In genomic region chr11:40734251-40734752, GRCm38 (mm10) we compare ENCODE assay signal across 8 mouse cellular contexts. TPM values are rescaled to one million over a fixed set of nuclear protein-coding genes. Genes with fewer than 3 reads are reported as not detected.
A peak's percentile ranks its signal among the peaks of the same experiment; 100 is the strongest.
DNase-seq lines count a peak whose midpoint lies in the region; ATAC-seq and TF ChIP-seq lines count a peak whose summit lies in the region.

No protein-coding gene starts in this region.

- peak overlapping the region; percentile 96 for H3K9ac ChIP-seq in limb, embryonic 14.5 days (ENCODE audit: low read depth, low read length, severe bottlenecking)
- peak overlapping the region; percentile 89 for H3K9ac ChIP-seq in stomach, postnatal 0 days (ENCODE audit: low read length)

- DNase-seq in cerebellum, adult 2 months, result no peak
- DNase-seq in cerebellum, adult 8-10 months, result no peak
- no peak for DNase-seq in spleen, adult 2 months (ENCODE audit: low read depth in 1 of 2, low spot score in 2 of 2)
- no peak for DNase-seq in spleen, postnatal 10 days (ENCODE audit: low spot score in 2 of 2)
- DNase-seq in limb, embryonic 14.5 days (ENCODE audit: low spot score), result no peak
- DNase-seq in stomach, postnatal 0 days (ENCODE audit: low spot score), result no peak
- DNase-seq in right cerebral cortex, adult 2 months (ENCODE audit: low spot score in 2 of 2), result no peak
- no peak for DNase-seq in layer of hippocampus, adult 9-10 months (ENCODE audit: low spot score)

- H3K4me1 ChIP-seq in cerebellum, adult 2 months (ENCODE audit: control insufficient read depth, insufficient read depth, low read length), result 0 out of 2 replicates have a peak, but pooled peaks cover 2% of the 10 kb centered on the region
- peaks cover 3% of the 10 kb centered on the region; the same call in 1 of the 2 replicates for H3K4me1 ChIP-seq in spleen, adult 2 months (ENCODE audit: control insufficient read depth, insufficient read depth, insufficient read length)
- H3K4me1 ChIP-seq in limb, embryonic 14.5 days (ENCODE audit: control insufficient read depth, insufficient read depth, low read length), result peaks cover 19% of the 10 kb centered on the region
- H3K4me1 ChIP-seq in stomach, postnatal 0 days (replicated peaks; ENCODE audit: control insufficient read depth, insufficient read depth), result peaks cover 3% of the 10 kb centered on the region; the same call in 1 of the 2 replicates

- 4% methylated on average over 11 of the region's 11 CpGs for WGBS in cerebellum, adult 2 months
- 5% methylated on average over 11 of the region's 11 CpGs for WGBS in spleen, adult 2 months
- WGBS in limb, embryonic 14.5 days, result 4% methylated on average over 11 of the region's 11 CpGs
- WGBS in stomach, postnatal 0 days, result 4% methylated on average over 11 of the region's 11 CpGs

- H3K4me2 ChIP-seq in limb, embryonic 14.5 days (replicated peaks; ENCODE audit: low read depth, low read length, severe bottlenecking), result peak overlapping the region; percentile 78
- H3K4me2 ChIP-seq in stomach, postnatal 0 days (replicated peaks; ENCODE audit: low read depth), result peak overlapping the region; percentile 83

- peak overlapping the region; percentile 63 for H3K4me3 ChIP-seq in cerebellum, adult 2 months (replicated peaks; ENCODE audit: insufficient read depth, low read depth, low read length)
- H3K4me3 ChIP-seq in spleen, adult 2 months (ENCODE audit: extremely low read depth, insufficient read depth, insufficient read length), result peak overlapping the region; percentile 84
- peak overlapping the region; percentile 93 for H3K4me3 ChIP-seq in limb, embryonic 14.5 days (replicated peaks; ENCODE audit: low read length)
- peak overlapping the region; percentile 84 for H3K4me3 ChIP-seq in stomach, postnatal 0 days (ENCODE audit: low read depth, low read length)

- no peak for ATAC-seq in limb, embryonic 14.5 days (ENCODE audit: low FRiP score, low read depth)
- no peak for ATAC-seq in stomach, postnatal 0 days (ENCODE audit: low FRiP score, low TSS enrichment)

- TF ChIP-seq CTCF in cerebellum, adult 2 months (IDR thresholded peaks at IDR 0.05; ENCODE audit: borderline replicate concordance, insufficient read depth, low read depth, low read length), result no peak
- no peak for TF ChIP-seq CTCF in spleen, adult 2 months (IDR thresholded peaks at IDR 0.05; ENCODE audit: extremely low read depth, insufficient read depth, insufficient read length, insufficient replicate concordance)
- TF ChIP-seq CTCF in stomach, postnatal 0 days (IDR thresholded peaks at IDR 0.05; ENCODE audit: low read depth), result no peak

- no peaks in the 10 kb centered on the region for H3K9me3 ChIP-seq in limb, embryonic 14.5 days (ENCODE audit: control insufficient read depth, low read length)
- no peaks in the 10 kb centered on the region for H3K9me3 ChIP-seq in stomach, postnatal 0 days (ENCODE audit: control insufficient read depth, low read length)

- peaks cover 10% of the 10 kb centered on the region for H3K36me3 ChIP-seq in spleen, adult 2 months (ENCODE audit: control insufficient read depth, insufficient read depth, low read length)
- peaks cover 28% of the 10 kb centered on the region for H3K36me3 ChIP-seq in limb, embryonic 14.5 days (ENCODE audit: control insufficient read depth, insufficient read depth, low read length)
- H3K36me3 ChIP-seq in stomach, postnatal 0 days (ENCODE audit: control insufficient read depth, insufficient read depth, low read length), result peaks cover 9% of the 10 kb centered on the region; the same call in 1 of the 2 replicates

- no peak for TF ChIP-seq POLR2A in cerebellum, adult 2 months (IDR thresholded peaks at IDR 0.05; ENCODE audit: borderline replicate concordance, insufficient read depth, low read length)
- no peak for TF ChIP-seq POLR2A in spleen, adult 2 months (IDR thresholded peaks at IDR 0.05; ENCODE audit: low read depth, low read length)
- no peak for TF ChIP-seq POLR2A in limb, embryonic 14.5 days (IDR thresholded peaks at IDR 0.05; ENCODE audit: borderline replicate concordance, extremely low read depth, insufficient read depth, insufficient read length)

- TF ChIP-seq EP300 in stomach, postnatal 0 days (optimal IDR thresholded peaks at IDR 0.05), result no peak

- H3K27me3 ChIP-seq in cerebellum, adult 2 months (ENCODE audit: control insufficient read depth, insufficient read depth, low read length), result no peaks in the 10 kb centered on the region
- H3K27me3 ChIP-seq in spleen, adult 2 months (ENCODE audit: control insufficient read depth, insufficient read depth, low read length), result no peaks in the 10 kb centered on the region
- H3K27me3 ChIP-seq in limb, embryonic 14.5 days (ENCODE audit: control insufficient read depth, insufficient read depth, low read length), result no peaks in the 10 kb centered on the region
- no peaks in the 10 kb centered on the region for H3K27me3 ChIP-seq in stomach, postnatal 0 days (ENCODE audit: control insufficient read depth, insufficient read depth, low read length)

- 0 out of 2 replicates have a peak overlapping the region, but pooled peaks have one; percentile 6 for H3K27ac ChIP-seq in cerebellum, adult 2 months (ENCODE audit: insufficient read depth, low read length)
- no peak overlapping the region for H3K27ac ChIP-seq in spleen, adult 2 months (ENCODE audit: insufficient read depth, low read length)
- H3K27ac ChIP-seq in limb, embryonic 14.5 days (replicated peaks; ENCODE audit: low read depth, low read length), result peak overlapping the region; percentile 84
- H3K27ac ChIP-seq in stomach, postnatal 0 days (replicated peaks), result peak overlapping the region; percentile 84

RNA-seq across cellular contexts. Expression of gene Nudcd2, which starts 0.8 kb away (rescaled TPM):
- polyA plus RNA-seq in cerebellum, adult 2 months (2012; rRNA removed), result 22.2 and 22.9 TPM in 2 replicates
- polyA plus RNA-seq in spleen, adult 2 months (2012; rRNA removed), result 7.4 TPM in 2 replicates
- 42.0 and 57.4 TPM in 2 replicates for polyA plus RNA-seq in limb, embryonic 14.5 days (2012; rRNA removed)
- polyA plus RNA-seq in limb, embryonic 14.5 days (2014; fragmentation: Nextera tagmentation; extraction: Ambion mirVana), result 140 and 153 TPM in 2 replicates
- 79.8 and 83.1 TPM in 2 replicates for polyA plus RNA-seq in stomach, postnatal 0 days (2015; fragmentation: Nextera tagmentation; extraction: Ambion mirVana)

RNA-seq across cellular contexts. Expression of gene Hmmr, which starts 1.1 kb away (rescaled TPM):
- polyA plus RNA-seq in cerebellum, adult 2 months (2012; rRNA removed), result 0.08 and 0.13 TPM in 2 replicates
- 2.6 and 2.9 TPM in 2 replicates for polyA plus RNA-seq in spleen, adult 2 months (2012; rRNA removed)
- 24.1 and 26.4 TPM in 2 replicates for polyA plus RNA-seq in limb, embryonic 14.5 days (2012; rRNA removed)
- 34.0 and 40.1 TPM in 2 replicates for polyA plus RNA-seq in limb, embryonic 14.5 days (2014; fragmentation: Nextera tagmentation; extraction: Ambion mirVana)
- polyA plus RNA-seq in stomach, postnatal 0 days (2015; fragmentation: Nextera tagmentation; extraction: Ambion mirVana), result 7.9 and 11.5 TPM in 2 replicates

RNA-seq across cellular contexts. Expression of gene Ccng1, which starts 20.8 kb away (rescaled TPM):
- polyA plus RNA-seq in cerebellum, adult 2 months (2012; rRNA removed), result 26.8 and 27.8 TPM in 2 replicates
- polyA plus RNA-seq in spleen, adult 2 months (2012; rRNA removed), result 6.7 and 7.9 TPM in 2 replicates
- polyA plus RNA-seq in limb, embryonic 14.5 days (2012; rRNA removed), result 16.7 and 20.8 TPM in 2 replicates
- 48.1 and 50.0 TPM in 2 replicates for polyA plus RNA-seq in limb, embryonic 14.5 days (2014; fragmentation: Nextera tagmentation; extraction: Ambion mirVana)
- 32.1 and 33.5 TPM in 2 replicates for polyA plus RNA-seq in stomach, postnatal 0 days (2015; fragmentation: Nextera tagmentation; extraction: Ambion mirVana)

RNA-seq across cellular contexts. Expression of gene Mat2b, which starts 39.3 kb away (rescaled TPM):
- 109 and 124 TPM in 2 replicates for polyA plus RNA-seq in cerebellum, adult 2 months (2012; rRNA removed)
- polyA plus RNA-seq in spleen, adult 2 months (2012; rRNA removed), result 26.3 and 28.3 TPM in 2 replicates
- 78.7 and 84.8 TPM in 2 replicates for polyA plus RNA-seq in limb, embryonic 14.5 days (2012; rRNA removed)
- polyA plus RNA-seq in limb, embryonic 14.5 days (2014; fragmentation: Nextera tagmentation; extraction: Ambion mirVana), result 111 and 112 TPM in 2 replicates
- 87.4 and 87.9 TPM in 2 replicates for polyA plus RNA-seq in stomach, postnatal 0 days (2015; fragmentation: Nextera tagmentation; extraction: Ambion mirVana)
